ENCODE assay signal across 18 mouse cellular contexts in genomic region chr1:136102981-136103380, GRCm38 (mm10). TPM values are rescaled to one million over a fixed set of nuclear protein-coding genes. Genes with fewer than 3 reads are reported as not detected.
DNase-seq lines count a peak whose midpoint lies in the region; ATAC-seq and TF ChIP-seq lines count a peak whose summit lies in the region.
"Had no signal": no experiment of that assay in that cellular context is flagged by ENCODE, and none has a peak within 500 bp of the region (broad histone marks: within the 10 kb centered on the region; RNA-seq: fewer than 3 reads in every experiment).

No protein-coding gene starts in this region.

- H3K4me3 ChIP-seq in forebrain, embryonic 16.5 days (replicated peaks; ENCODE audit: low read length) = no peak overlapping the region
- H3K4me3 ChIP-seq in liver, embryonic 13.5 days (replicated peaks) = no peak overlapping the region
- H3K4me3 ChIP-seq: embryonic facial prominence, embryonic 13.5 days; layer of hippocampus, adult 2 months; limb, embryonic 15.5 days; midbrain, embryonic 12.5 days had no signal

- DNase-seq in embryo, embryonic 11 days = peak; percentile 17
- DNase-seq in embryo, embryonic 10.5 days (ENCODE audit: low spot score) = no peak
- DNase-seq in brain, embryonic 14.5 days (ENCODE audit: low read depth) = peak; percentile 91
- peak; percentile 42 for DNase-seq in liver, embryonic 13.5 days
- no peak for DNase-seq in adrenal gland, postnatal 14 days
- DNase-seq in ovary, postnatal 36 days (ENCODE audit: low spot score) = no peak
- DNase-seq in gastrocnemius, adult 8-10 months (ENCODE audit: low spot score in 2 of 2) = no peak
- DNase-seq: cerebellum, adult 11 months; gastrocnemius, postnatal 25 days; spleen, adult 18-20 months had no signal

- no peak overlapping the region for H3K9ac ChIP-seq in forebrain, embryonic 16.5 days (replicated peaks; ENCODE audit: low read depth, low read length)
- peak overlapping the region; percentile 52 for H3K9ac ChIP-seq in liver, embryonic 13.5 days
- H3K9ac ChIP-seq: embryonic facial prominence, embryonic 13.5 days; limb, embryonic 15.5 days; midbrain, embryonic 12.5 days had no signal

- TF ChIP-seq POLR2A in brain, embryonic 14.5 days (IDR thresholded peaks at IDR 0.05; ENCODE audit: borderline replicate concordance, extremely low read depth, insufficient read depth, insufficient read length, poor library complexity, severe bottlenecking) = no peak

- no peaks in the 10 kb centered on the region for H3K27me3 ChIP-seq in forebrain, embryonic 16.5 days (replicated peaks; ENCODE audit: control insufficient read depth, insufficient read depth, low read length)
- no peaks in the 10 kb centered on the region for H3K27me3 ChIP-seq in liver, embryonic 13.5 days
- H3K27me3 ChIP-seq: embryonic facial prominence, embryonic 13.5 days; limb, embryonic 15.5 days; midbrain, embryonic 12.5 days had no signal

- no peaks in the 10 kb centered on the region for H3K9me3 ChIP-seq in forebrain, embryonic 16.5 days (ENCODE audit: control insufficient read depth, low read length)
- H3K9me3 ChIP-seq in liver, embryonic 13.5 days (replicated peaks) = no peaks in the 10 kb centered on the region
- H3K9me3 ChIP-seq: embryonic facial prominence, embryonic 13.5 days; limb, embryonic 15.5 days; midbrain, embryonic 12.5 days had no signal

- no peaks in the 10 kb centered on the region for H3K36me3 ChIP-seq in forebrain, embryonic 16.5 days (ENCODE audit: control insufficient read depth, insufficient read depth)
- no peaks in the 10 kb centered on the region for H3K36me3 ChIP-seq in liver, embryonic 13.5 days
- H3K36me3 ChIP-seq: embryonic facial prominence, embryonic 13.5 days; limb, embryonic 15.5 days; midbrain, embryonic 12.5 days had no signal

- WGBS in forebrain, embryonic 16.5 days = 37% methylated on average over 2 of the region's 2 CpGs
- WGBS in liver, embryonic 13.5 days (ENCODE audit: insufficient replicate concordance) = 10% methylated on average over 2 of the region's 2 CpGs

- H3K4me1 ChIP-seq in forebrain, embryonic 16.5 days (replicated peaks; ENCODE audit: control insufficient read depth, insufficient read depth, low read length) = peaks cover 35% of the 10 kb centered on the region
- H3K4me1 ChIP-seq in liver, embryonic 13.5 days (replicated peaks) = peaks cover 39% of the 10 kb centered on the region

- H3K27ac ChIP-seq in forebrain, embryonic 16.5 days (ENCODE audit: low read length) = peak overlapping the region; percentile 89
- H3K27ac ChIP-seq in liver, embryonic 13.5 days = peak overlapping the region; percentile 82
- H3K27ac ChIP-seq: embryonic facial prominence, embryonic 13.5 days; layer of hippocampus, adult 2 months; limb, embryonic 15.5 days; midbrain, embryonic 12.5 days had no signal

- peak; percentile 93 for ATAC-seq in forebrain, embryonic 16.5 days
- peak; percentile 83 for ATAC-seq in liver, embryonic 13.5 days (ENCODE audit: low read depth)
- ATAC-seq: intestine, embryonic 16.5 days had no signal

- H3K4me2 ChIP-seq in forebrain, embryonic 16.5 days (ENCODE audit: low read length) = no peak overlapping the region; the same call in 1 of the 2 replicates
- H3K4me2 ChIP-seq in liver, embryonic 13.5 days = peak overlapping the region; percentile 37
- H3K4me2 ChIP-seq: embryonic facial prominence, embryonic 13.5 days; limb, embryonic 15.5 days; midbrain, embryonic 12.5 days had no signal

- no peak for TF ChIP-seq CTCF in brain, embryonic 14.5 days (IDR thresholded peaks at IDR 0.05; ENCODE audit: borderline replicate concordance, extremely low read depth, insufficient read depth, insufficient read length)

RNA-seq across cellular contexts. Expression of gene Kif21b, which starts 28.2 kb away (rescaled TPM):
- 140 and 182 TPM in 2 replicates for polyA plus RNA-seq in brain, embryonic 14.5 days (2012; rRNA removed)
- 78.3 and 80.5 TPM in 2 replicates for polyA plus RNA-seq in forebrain, embryonic 16.5 days (2015; fragmentation: Nextera tagmentation; extraction: Ambion mirVana)
- 1.1 and 1.2 TPM in 2 replicates for polyA plus RNA-seq in liver, embryonic 13.5 days (2015; fragmentation: Nextera tagmentation; extraction: Ambion mirVana)
- total RNA-seq in adrenal gland, postnatal 14 days (2021) = 2.7 and 12.5 TPM in 2 replicates
- under 1 TPM; 0.31 to 0.70 (median 0.34) TPM for total RNA-seq in gastrocnemius, adult 8-10 months (2022)

RNA-seq across cellular contexts. Expression of gene Cacna1s, which starts 50.4 kb away (rescaled TPM):
- polyA plus RNA-seq in brain, embryonic 14.5 days (2012; rRNA removed) = 0.40 and 0.74 TPM in 2 replicates
- polyA plus RNA-seq in forebrain, embryonic 16.5 days (2015; fragmentation: Nextera tagmentation; extraction: Ambion mirVana) = 0.32 and 0.54 TPM in 2 replicates
- polyA plus RNA-seq in liver, embryonic 13.5 days (2015; fragmentation: Nextera tagmentation; extraction: Ambion mirVana) = 0.09 and 0.10 TPM in 2 replicates
- 0.26 and 0.30 TPM in 2 replicates for total RNA-seq in adrenal gland, postnatal 14 days (2021)
- 1,000 to 10,000 TPM in 3 of 4 experiments, 100 to 1,000 TPM in 1; 844 to 1,101 (median 1,067) TPM for total RNA-seq in gastrocnemius, adult 8-10 months (2022)
- polyA plus RNA-seq: intestine, embryonic 16.5 days had no signal

RNA-seq across cellular contexts. Expression of gene Ascl5, which starts 52.4 kb away (rescaled TPM):
- polyA plus RNA-seq in brain, embryonic 14.5 days (2012; rRNA removed) = 0.15 and 0.30 TPM in 2 replicates
- polyA plus RNA-seq in forebrain, embryonic 16.5 days (2015; fragmentation: Nextera tagmentation; extraction: Ambion mirVana) = not detected in 2 replicates
- polyA plus RNA-seq in liver, embryonic 13.5 days (2015; fragmentation: Nextera tagmentation; extraction: Ambion mirVana) = not detected in 2 replicates
- not detected in 2 replicates for total RNA-seq in adrenal gland, postnatal 14 days (2021)
- not detected for total RNA-seq in gastrocnemius, adult 8-10 months (2022)
- total RNA-seq: ES-E14; gastrocnemius, postnatal 25 days; layer of hippocampus, adult 2 months had no signal
- polyA plus RNA-seq: heart, embryonic 16.5 days; intestine, embryonic 16.5 days; limb, embryonic 15.5 days; midbrain, embryonic 12.5 days had no signal

Comparison
In these comparisons a context has a peak if more than half of its experiments do, and no peak if none do; other contexts are left out.
1. DNase-seq: peak in embryo, embryonic 11 days (single experiment), brain, embryonic 14.5 days (single experiment) and liver, embryonic 13.5 days (single experiment); none in embryo, embryonic 10.5 days (single experiment), adrenal gland, postnatal 14 days (single experiment), ovary, postnatal 36 days (single experiment) and gastrocnemius, adult 8-10 months (0 of 2).
2. RNA of gene Kif21b, which starts 28.2 kb away (polyA plus RNA-seq): 140 to 182 TPM in brain, embryonic 14.5 days and 78.3 to 80.5 TPM in forebrain, embryonic 16.5 days; 1.1 to 1.2 TPM in liver, embryonic 13.5 days; every median in the first group is over 10 times any median in the second.